Mouse (Mus musculus): ENCODE results near the gene Aprt. TPM values are rescaled to one million over a fixed set of nuclear protein-coding genes. Genes with fewer than 3 reads are reported as not detected.

Aprt gene
- polyA plus RNA-seq, 1 experiment = 86.7 TPM

DNA sequence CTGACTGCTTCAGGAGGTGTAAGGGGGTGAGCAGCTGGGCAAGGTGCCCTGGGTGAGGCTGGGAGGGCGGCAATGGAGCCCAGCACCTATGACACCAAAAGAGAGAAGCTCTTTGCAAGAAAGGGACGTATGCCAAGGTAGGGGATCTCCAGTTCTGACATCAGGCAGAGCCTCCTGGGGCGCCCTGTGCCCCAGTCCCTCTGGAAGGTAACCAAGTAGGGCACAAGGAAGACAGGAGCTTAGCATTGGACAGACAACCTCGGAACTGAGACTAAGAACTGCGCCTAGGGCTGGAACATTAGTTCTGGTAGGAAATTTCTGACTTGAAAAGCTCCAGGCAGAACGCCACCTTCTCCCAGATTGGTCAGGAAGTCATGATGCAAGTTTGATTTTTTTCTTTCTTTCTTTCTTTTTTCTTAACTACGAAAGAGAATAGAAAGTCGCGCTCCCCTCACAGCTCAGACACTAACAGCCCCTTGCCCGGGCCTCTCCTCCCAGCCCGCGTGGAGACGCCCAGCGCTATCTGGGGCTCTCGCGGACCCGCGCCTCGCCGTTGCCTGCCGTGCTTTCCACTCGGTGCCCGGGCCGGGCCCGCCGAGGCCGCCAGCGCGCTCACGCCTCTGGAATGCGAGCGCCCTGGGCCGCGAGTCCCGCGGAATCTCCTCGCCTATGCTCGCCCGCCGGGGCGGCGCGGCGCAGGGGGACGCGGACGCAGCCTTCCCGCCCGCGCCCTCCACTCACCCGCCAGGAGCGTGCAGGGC lies 26.3 kb downstream of the Aprt start:
- TF ChIP-seq CTCF (IDR thresholded peaks at IDR 0.05; ENCODE audit: extremely low read depth, insufficient read depth, insufficient read length, insufficient replicate concordance) (no peak), POLR2A (IDR thresholded peaks at IDR 0.05; ENCODE audit: low read depth, low read length) (no peak)
- Histone ChIP-seq H3K36me3 (ENCODE audit: control insufficient read depth, insufficient read depth, low read length) (no peaks in the 10 kb centered on the region), H3K4me1 (ENCODE audit: control insufficient read depth, insufficient read depth, insufficient read length) (peaks cover 39% of the 10 kb centered on the region; the same call in 1 of the 2 replicates), H3K27ac (ENCODE audit: insufficient read depth, low read length) (peak overlapping the region; percentile 73), H3K4me3 (ENCODE audit: extremely low read depth, insufficient read depth, insufficient read length) (peak overlapping the region; percentile 70), H3K27me3 (ENCODE audit: control insufficient read depth, insufficient read depth, low read length) (no peaks in the 10 kb centered on the region)
- no peak for DNase-seq (ENCODE audit: low read depth in 1 of 2, low spot score in 2 of 2)
- 2% methylated on average over 51 of the region's 52 CpGs for WGBS

DNA sequence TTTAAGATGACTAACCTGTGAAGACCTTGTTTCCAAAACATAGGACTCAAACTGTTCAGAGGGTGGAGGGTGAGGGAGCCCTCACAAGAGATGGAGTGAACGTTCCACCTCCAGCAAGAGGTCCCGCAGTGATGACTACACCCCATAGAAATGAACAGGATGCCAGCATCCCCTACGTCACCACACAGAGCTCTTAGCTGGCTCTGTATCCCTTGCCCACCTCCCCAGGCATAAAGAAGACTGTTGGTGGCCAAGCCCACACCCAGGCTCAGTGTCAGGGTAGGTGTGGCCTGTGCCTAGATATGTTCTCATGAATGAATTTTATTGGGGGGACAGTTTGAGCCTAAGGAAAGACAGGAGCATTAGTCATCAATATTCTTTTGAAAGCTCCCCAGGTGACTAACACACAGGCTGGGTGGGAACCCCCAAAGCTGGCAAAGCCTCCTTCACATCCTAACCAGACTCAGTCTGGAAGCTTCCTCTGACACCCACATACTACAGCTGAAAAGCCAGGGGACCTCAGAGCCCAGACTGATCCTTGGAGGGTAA lies 27.7 kb downstream of the Aprt start:
- peaks cover 39% of the 10 kb centered on the region; the same call in 1 of the 2 replicates for H3K4me1 ChIP-seq (ENCODE audit: control insufficient read depth, insufficient read depth, insufficient read length)
- TF ChIP-seq POLR2A (IDR thresholded peaks at IDR 0.05; ENCODE audit: low read depth, low read length) = no peak
- no peak for TF ChIP-seq CTCF (IDR thresholded peaks at IDR 0.05; ENCODE audit: extremely low read depth, insufficient read depth, insufficient read length, insufficient replicate concordance)
- peak overlapping the region; percentile 80 for H3K27ac ChIP-seq (ENCODE audit: insufficient read depth, low read length)
- no peaks in the 10 kb centered on the region for H3K36me3 ChIP-seq (ENCODE audit: control insufficient read depth, insufficient read depth, low read length)
- whole genome bisulfite sequencing = 73% methylated on average over 3 of the region's 3 CpGs
- H3K4me3 ChIP-seq (ENCODE audit: extremely low read depth, insufficient read depth, insufficient read length) = no peak overlapping the region
- no peaks in the 10 kb centered on the region for H3K27me3 ChIP-seq (ENCODE audit: control insufficient read depth, insufficient read depth, low read length)
- no peak for DNase-seq (ENCODE audit: low read depth in 1 of 2, low spot score in 2 of 2)

DNA sequence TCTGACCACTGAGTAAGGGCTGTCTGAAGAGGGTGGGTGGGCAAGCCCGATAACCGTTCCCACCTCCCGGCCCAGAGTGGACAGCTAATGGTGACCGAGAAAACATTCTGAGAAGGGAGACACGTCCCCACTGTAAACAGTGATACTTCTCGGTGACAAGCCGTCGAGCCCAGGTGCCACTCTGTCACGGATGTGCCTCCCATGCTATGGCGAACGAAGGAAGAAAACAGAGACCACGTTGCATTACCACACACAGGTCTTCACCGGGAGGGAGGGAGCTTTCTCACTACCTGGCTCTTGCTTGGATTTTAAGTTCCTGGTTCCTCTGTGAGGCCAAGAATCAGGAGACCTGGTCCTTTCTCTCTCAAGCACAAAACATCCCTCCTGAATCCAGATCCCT lies 28.4 kb downstream of the Aprt start:
- no peaks in the 10 kb centered on the region for H3K27me3 ChIP-seq (ENCODE audit: control insufficient read depth, insufficient read depth, low read length)
- peak overlapping the region; percentile 80 for H3K27ac ChIP-seq (ENCODE audit: insufficient read depth, low read length)
- H3K36me3 ChIP-seq (ENCODE audit: control insufficient read depth, insufficient read depth, low read length) = no peaks in the 10 kb centered on the region
- WGBS = 23% methylated on average over 13 of the region's 13 CpGs
- no peak for DNase-seq (ENCODE audit: low read depth in 1 of 2, low spot score in 2 of 2)
- H3K4me3 ChIP-seq (ENCODE audit: extremely low read depth, insufficient read depth, insufficient read length) = no peak overlapping the region; the same call in 1 of the 2 replicates
- H3K4me1 ChIP-seq (ENCODE audit: control insufficient read depth, insufficient read depth, insufficient read length) = peaks cover 39% of the 10 kb centered on the region; the same call in 1 of the 2 replicates
- TF ChIP-seq POLR2A (IDR thresholded peaks at IDR 0.05; ENCODE audit: low read depth, low read length) = no peak
- TF ChIP-seq CTCF (IDR thresholded peaks at IDR 0.05; ENCODE audit: extremely low read depth, insufficient read depth, insufficient read length, insufficient replicate concordance) = no peak

DNA sequence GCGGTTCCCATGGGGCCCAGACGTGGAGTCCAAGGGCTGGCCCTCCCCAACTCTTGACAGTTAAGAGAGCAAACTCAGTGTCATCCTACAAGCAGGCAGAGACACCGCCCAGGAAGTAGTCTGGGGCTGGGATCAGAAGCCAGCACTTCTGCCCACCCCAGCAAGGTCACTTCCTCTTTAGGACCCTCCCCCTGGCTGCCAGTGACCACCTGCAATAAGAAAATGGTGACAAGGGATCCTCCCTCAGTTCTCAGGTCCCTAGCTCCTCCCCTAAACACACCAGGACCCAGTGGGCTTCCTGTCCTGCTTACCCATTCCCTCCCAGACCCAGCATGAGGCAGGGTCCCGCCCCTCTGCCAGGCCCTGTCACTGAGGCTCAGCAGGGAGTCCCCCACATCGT lies 28.9 kb downstream of the Aprt start:
- DNase-seq (ENCODE audit: low read depth in 1 of 2, low spot score in 2 of 2) = peak; percentile 75 to 89
- Histone ChIP-seq H3K27me3 (ENCODE audit: control insufficient read depth, insufficient read depth, low read length) (no peaks in the 10 kb centered on the region), H3K4me3 (ENCODE audit: extremely low read depth, insufficient read depth, insufficient read length) (no peak overlapping the region), H3K4me1 (ENCODE audit: control insufficient read depth, insufficient read depth, insufficient read length) (peaks cover 39% of the 10 kb centered on the region; the same call in 1 of the 2 replicates), H3K36me3 (ENCODE audit: control insufficient read depth, insufficient read depth, low read length) (no peaks in the 10 kb centered on the region), H3K27ac (ENCODE audit: insufficient read depth, low read length) (peak overlapping the region; percentile 80)
- WGBS = 6% methylated on average over 5 of the region's 5 CpGs
- TF ChIP-seq POLR2A (IDR thresholded peaks at IDR 0.05; ENCODE audit: low read depth, low read length) = peak; percentile 31; the same call in 1 of the 2 replicates
- TF ChIP-seq CTCF (IDR thresholded peaks at IDR 0.05; ENCODE audit: extremely low read depth, insufficient read depth, insufficient read length, insufficient replicate concordance) = no peak

DNA sequence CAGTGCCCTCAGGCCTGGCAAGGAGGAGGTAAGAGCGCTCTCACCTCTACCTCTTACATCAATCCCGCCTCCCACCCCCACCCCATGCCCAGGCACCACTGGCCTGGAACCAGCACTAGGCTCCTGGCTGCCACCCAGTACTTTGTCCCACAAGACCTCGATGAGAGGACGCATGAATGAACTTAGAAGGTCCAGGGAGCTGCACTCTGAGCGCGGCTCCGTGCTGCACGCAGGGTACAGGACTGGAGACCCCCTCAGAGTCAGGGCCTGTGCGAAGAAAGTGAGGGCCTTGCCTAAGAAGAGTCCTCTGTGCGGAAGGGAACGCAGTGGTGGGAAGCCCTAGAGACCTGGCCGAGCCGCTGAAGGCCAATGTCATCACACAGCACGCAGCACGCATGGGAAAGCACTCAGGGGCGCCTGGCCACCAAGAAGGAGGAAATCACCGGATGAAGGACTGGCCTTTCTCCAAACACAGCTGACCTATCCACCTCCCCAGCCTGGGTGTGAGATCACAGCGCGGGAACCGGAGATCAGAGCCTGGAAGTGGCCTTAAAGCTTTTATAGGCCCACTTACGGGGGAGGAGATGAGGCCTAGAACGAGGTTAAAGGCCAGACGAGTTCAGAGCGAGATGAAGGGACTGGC lies 29.8 kb downstream of the Aprt start:
- WGBS = 65% methylated on average over 24 of the region's 24 CpGs
- no peaks in the 10 kb centered on the region for H3K36me3 ChIP-seq (ENCODE audit: control insufficient read depth, insufficient read depth, low read length)
- peak overlapping the region; percentile 20; the same call in 1 of the 2 replicates for H3K4me3 ChIP-seq (ENCODE audit: extremely low read depth, insufficient read depth, insufficient read length)
- H3K27ac ChIP-seq (ENCODE audit: insufficient read depth, low read length) = peak overlapping the region; percentile 80
- TF ChIP-seq POLR2A (IDR thresholded peaks at IDR 0.05; ENCODE audit: low read depth, low read length) = no peak
- TF ChIP-seq CTCF (IDR thresholded peaks at IDR 0.05; ENCODE audit: extremely low read depth, insufficient read depth, insufficient read length, insufficient replicate concordance) = no peak
- H3K27me3 ChIP-seq (ENCODE audit: control insufficient read depth, insufficient read depth, low read length) = no peaks in the 10 kb centered on the region
- DNase-seq (ENCODE audit: low read depth in 1 of 2, low spot score in 2 of 2) = no peak
- H3K4me1 ChIP-seq (ENCODE audit: control insufficient read depth, insufficient read depth, insufficient read length) = peaks cover 39% of the 10 kb centered on the region; the same call in 1 of the 2 replicates

DNA sequence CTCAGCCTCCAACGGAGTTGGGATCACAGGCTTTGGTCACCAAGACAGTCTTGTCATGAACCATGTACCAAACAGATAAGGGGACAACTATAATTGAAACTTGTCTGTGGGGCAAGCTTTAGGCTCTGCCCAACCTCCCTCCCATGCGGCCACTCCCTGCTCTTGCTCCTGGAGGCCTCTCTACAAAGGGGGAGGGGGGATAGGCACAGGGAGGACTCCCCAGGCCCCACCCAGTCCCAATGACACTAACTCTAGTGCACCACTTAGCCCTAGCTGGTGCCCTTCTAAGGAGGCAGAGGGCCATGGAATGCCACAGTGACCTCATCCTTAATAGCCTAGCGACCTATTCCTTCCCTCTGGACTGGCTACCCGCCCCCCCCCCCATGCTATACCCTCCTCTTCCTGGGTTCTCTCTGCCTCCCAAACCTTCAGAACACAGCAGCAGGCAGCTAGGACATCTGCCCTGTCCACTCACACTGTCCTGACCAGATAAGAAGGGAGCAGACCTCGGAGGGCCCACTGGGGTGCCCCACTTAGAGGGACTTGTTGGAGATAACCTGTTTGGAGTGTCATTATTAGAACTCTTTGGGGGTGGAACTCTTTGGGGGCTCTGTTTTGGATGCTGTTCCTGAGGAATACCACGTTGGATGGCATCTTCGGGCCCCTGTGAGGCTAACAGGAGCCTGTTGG lies 30.5 kb downstream of the Aprt start:
- WGBS = 89% methylated on average over 7 of the region's 7 CpGs
- peaks cover 39% of the 10 kb centered on the region; the same call in 1 of the 2 replicates for H3K4me1 ChIP-seq (ENCODE audit: control insufficient read depth, insufficient read depth, insufficient read length)

More for the DNA sequence above, 30.5 kb downstream of the Aprt start:
- H3K27ac ChIP-seq (ENCODE audit: insufficient read depth, low read length) = peak overlapping the region; percentile 80
- H3K4me3 ChIP-seq (ENCODE audit: extremely low read depth, insufficient read depth, insufficient read length) = no peak overlapping the region
- no peaks in the 10 kb centered on the region for H3K36me3 ChIP-seq (ENCODE audit: control insufficient read depth, insufficient read depth, low read length)
- no peak for DNase-seq (ENCODE audit: low read depth in 1 of 2, low spot score in 2 of 2)
- no peak for TF ChIP-seq POLR2A (IDR thresholded peaks at IDR 0.05; ENCODE audit: low read depth, low read length)
- H3K27me3 ChIP-seq (ENCODE audit: control insufficient read depth, insufficient read depth, low read length) = no peaks in the 10 kb centered on the region
